ENCODE assay signal across 8 mouse cellular contexts in genomic region chr6:124904161-124904981, GRCm38 (mm10). TPM values are rescaled to one million over a fixed set of nuclear protein-coding genes. Genes with fewer than 3 reads are reported as not detected.
DNase-seq lines count a peak whose midpoint lies in the region; ATAC-seq and TF ChIP-seq lines count a peak whose summit lies in the region.

No protein-coding gene starts in this region.

- no peaks in the 10 kb centered on the region for H3K36me3 ChIP-seq in hindbrain, postnatal 0 days (ENCODE audit: insufficient read depth, low read length)

- peak overlapping the region; percentile 40 for H3K4me3 ChIP-seq in hindbrain, postnatal 0 days (ENCODE audit: low read length)

- H3K27ac ChIP-seq in hindbrain, postnatal 0 days = peak overlapping the region; percentile 99

- peak; percentile 74 for TF ChIP-seq CTCF in hindbrain, postnatal 0 days (IDR thresholded peaks at IDR 0.05; ENCODE audit: low read depth)

- 6% methylated on average over 23 of the region's 24 CpGs for WGBS in hindbrain, postnatal 0 days

- peak; percentile 65 for ATAC-seq in common myeloid progenitor, adult 5-6 weeks (replicated peaks; ENCODE audit: low read depth, poor library complexity, severe bottlenecking)
- peak; percentile 73 for ATAC-seq in hindbrain, postnatal 0 days
- peak; percentile 59 for ATAC-seq in megakaryocyte, adult 5-6 weeks (ENCODE audit: poor library complexity, severe bottlenecking)

- DNase-seq in adrenal gland, adult (ENCODE audit: inconsistent age in 2 of 2, low spot score in 1 of 2) = peak; percentile 79 to 92
- DNase-seq in adrenal gland, postnatal 4 days (ENCODE audit: low spot score in 2 of 2) = no peak
- DNase-seq in gastrocnemius, adult 18-20 months (ENCODE audit: low spot score) = peak; percentile 84
- DNase-seq in hindbrain, postnatal 0 days (ENCODE audit: low spot score) = peak; percentile 90
- DNase-seq in left cerebral cortex, adult 9 months (ENCODE audit: low spot score in 2 of 2) = peak; percentile 75 to 84
- peak; percentile 46 for DNase-seq in right cerebral cortex, postnatal 4 days

- no peaks in the 10 kb centered on the region for H3K9me3 ChIP-seq in hindbrain, postnatal 0 days (ENCODE audit: low read length)

- peak overlapping the region; percentile 62 for H3K9ac ChIP-seq in hindbrain, postnatal 0 days (replicated peaks; ENCODE audit: low read length)

- no peaks in the 10 kb centered on the region for H3K27me3 ChIP-seq in hindbrain, postnatal 0 days (ENCODE audit: insufficient read depth, low read length)

- H3K4me1 ChIP-seq in hindbrain, postnatal 0 days (ENCODE audit: insufficient read depth, low read length) = peaks cover 11% of the 10 kb centered on the region; the same call in 1 of the 2 replicates

- peak overlapping the region; percentile 79 for H3K4me2 ChIP-seq in hindbrain, postnatal 0 days (ENCODE audit: low read depth, low read length)

RNA-seq across cellular contexts. Expression of gene Lag3, which starts 7.1 kb away (rescaled TPM):
- total RNA-seq in adrenal gland, postnatal 4 days (2021) = 1 to 10 TPM; 1.5 to 1.7 TPM
- total RNA-seq in common myeloid progenitor, adult 5-6 weeks (2017) = 0.82 and 1.6 TPM in 2 replicates
- total RNA-seq in gastrocnemius, adult 18-20 months (2021) = under 1 TPM in 1 of 2 experiments, not detected in 1; 0.12 TPM
- total RNA-seq in hindbrain, postnatal 0 days (2014; rRNA removed) = 1.8 and 2.2 TPM in 2 replicates
- polyA plus RNA-seq in hindbrain, postnatal 0 days (2015; fragmentation: Nextera tagmentation; extraction: Ambion mirVana) = 3.3 and 3.6 TPM in 2 replicates
- 1.2 TPM in 2 replicates for total RNA-seq in megakaryocyte, adult 5-6 weeks (2015)
- total RNA-seq in megakaryocyte, adult 5-6 weeks (2017) = 0.44 and 1.4 TPM in 2 replicates

RNA-seq across cellular contexts. Expression of gene Ptms, which starts 15.5 kb away (rescaled TPM):
- total RNA-seq in adrenal gland, postnatal 4 days (2021) = 100 to 1,000 TPM; 692 to 728 TPM
- 40.3 and 71.3 TPM in 2 replicates for total RNA-seq in common myeloid progenitor, adult 5-6 weeks (2017)
- 100 to 1,000 TPM in 1 of 2 experiments, 10 to 100 TPM in 1; 64.3 to 105 TPM for total RNA-seq in gastrocnemius, adult 18-20 months (2021)
- total RNA-seq in hindbrain, postnatal 0 days (2014; rRNA removed) = 913 and 1,024 TPM in 2 replicates
- 767 and 773 TPM in 2 replicates for polyA plus RNA-seq in hindbrain, postnatal 0 days (2015; fragmentation: Nextera tagmentation; extraction: Ambion mirVana)
- total RNA-seq in megakaryocyte, adult 5-6 weeks (2015) = 129 and 159 TPM in 2 replicates
- total RNA-seq in megakaryocyte, adult 5-6 weeks (2017) = 195 and 207 TPM in 2 replicates

RNA-seq across cellular contexts. Expression of gene Cd4, which starts 16.4 kb away (rescaled TPM):
- under 1 TPM; 0.62 to 0.84 TPM for total RNA-seq in adrenal gland, postnatal 4 days (2021)
- 0.73 TPM in 2 replicates for total RNA-seq in common myeloid progenitor, adult 5-6 weeks (2017)
- total RNA-seq in gastrocnemius, adult 18-20 months (2021) = under 1 TPM; 0.38 to 0.41 TPM
- total RNA-seq in hindbrain, postnatal 0 days (2014; rRNA removed) = 0.05 TPM in 1 of 2 replicates, not detected in the other
- polyA plus RNA-seq in hindbrain, postnatal 0 days (2015; fragmentation: Nextera tagmentation; extraction: Ambion mirVana) = 0.13 and 0.18 TPM in 2 replicates
- total RNA-seq in megakaryocyte, adult 5-6 weeks (2015) = 0.09 and 0.71 TPM in 2 replicates
- 0.20 and 0.37 TPM in 2 replicates for total RNA-seq in megakaryocyte, adult 5-6 weeks (2017)

RNA-seq across cellular contexts. Expression of gene Mlf2, which starts 26.8 kb away (rescaled TPM):
- total RNA-seq in adrenal gland, postnatal 4 days (2021) = 100 to 1,000 TPM; 257 to 265 TPM
- total RNA-seq in common myeloid progenitor, adult 5-6 weeks (2017) = 54.9 and 61.1 TPM in 2 replicates
- total RNA-seq in gastrocnemius, adult 18-20 months (2021) = 100 to 1,000 TPM; 196 to 205 TPM
- 639 and 964 TPM in 2 replicates for total RNA-seq in hindbrain, postnatal 0 days (2014; rRNA removed)
- polyA plus RNA-seq in hindbrain, postnatal 0 days (2015; fragmentation: Nextera tagmentation; extraction: Ambion mirVana) = 618 and 628 TPM in 2 replicates
- total RNA-seq in megakaryocyte, adult 5-6 weeks (2015) = 73.6 and 82.9 TPM in 2 replicates
- 50.9 and 70.6 TPM in 2 replicates for total RNA-seq in megakaryocyte, adult 5-6 weeks (2017)

RNA-seq across cellular contexts. Expression of gene Gpr162, which starts 40.6 kb away (rescaled TPM):
- total RNA-seq in adrenal gland, postnatal 4 days (2021) = 1 to 10 TPM; 5.1 to 5.6 TPM
- total RNA-seq in common myeloid progenitor, adult 5-6 weeks (2017) = 0.24 and 0.32 TPM in 2 replicates
- under 1 TPM; 0.09 to 0.21 TPM for total RNA-seq in gastrocnemius, adult 18-20 months (2021)
- 193 and 194 TPM in 2 replicates for total RNA-seq in hindbrain, postnatal 0 days (2014; rRNA removed)
- polyA plus RNA-seq in hindbrain, postnatal 0 days (2015; fragmentation: Nextera tagmentation; extraction: Ambion mirVana) = 30.1 and 31.9 TPM in 2 replicates
- not detected in 2 replicates for total RNA-seq in megakaryocyte, adult 5-6 weeks (2015)
- total RNA-seq in megakaryocyte, adult 5-6 weeks (2017) = 0.33 TPM in 1 of 2 replicates, not detected in the other

Comparison
In these comparisons a context has a peak if more than half of its experiments do, and no peak if none do; other contexts are left out.
1. DNase-seq: peak in adrenal gland, adult (2 of 2), gastrocnemius, adult 18-20 months (single experiment), hindbrain, postnatal 0 days (single experiment), left cerebral cortex, adult 9 months (2 of 2) and right cerebral cortex, postnatal 4 days (single experiment); none in adrenal gland, postnatal 4 days (0 of 2).
2. Peak in every context shown above with its lines, with median percentiles within 50 percentile points of each other: ATAC-seq.